Mouse (Mus musculus) granulocyte monocyte progenitor cell, adult 5-6 weeks (primary cell): ENCODE measurements around the gene Hist1h2ae. TPM values are rescaled to one million over a fixed set of nuclear protein-coding genes. Genes with fewer than 3 reads are reported as not detected.
"Not testable (repeated sequence)": the region's sequence is repeated elsewhere in the genome, so short reads cannot be mapped to it uniquely, and the experiment has no call there.

ENCODE experiments used
- ATAC-seq: replicated peaks from 2 replicates; pipeline ENCODE4 v1.8.0; 2016; ENCODE audit warnings: mild to moderate bottlenecking, moderate TSS enrichment, inconsistent platforms; ENCODE audit not compliant: poor library complexity, severe bottlenecking
- total RNA-seq, 2 experiments: library from RNA; stranded (forward) in 1 of 2; stranded (reverse) in 1 of 2; fragments of 200-712, 200-1000 nt in 1 of 2; fragments of >200 nt in 1 of 2; fragmentation: Nextera tagmentation in 1 of 2; gene quantifications; 2 replicates each; pipeline ENCODE4 v1.2.3; 2014 to 2017

The Hist1h2ae gene
- total RNA-seq, 2 experiments from 2014 or later = 5.5 to 405 TPM

GRCm38 (mm10) chr13:23542225-23542980 lies 28.6 kb downstream of the Hist1h2ae start:
- not testable (repeated sequence) for ATAC-seq

GRCm38 (mm10) chr13:23541497-23541896 lies 29.5 kb downstream of the Hist1h2ae start:
- no peak for ATAC-seq

DNA sequence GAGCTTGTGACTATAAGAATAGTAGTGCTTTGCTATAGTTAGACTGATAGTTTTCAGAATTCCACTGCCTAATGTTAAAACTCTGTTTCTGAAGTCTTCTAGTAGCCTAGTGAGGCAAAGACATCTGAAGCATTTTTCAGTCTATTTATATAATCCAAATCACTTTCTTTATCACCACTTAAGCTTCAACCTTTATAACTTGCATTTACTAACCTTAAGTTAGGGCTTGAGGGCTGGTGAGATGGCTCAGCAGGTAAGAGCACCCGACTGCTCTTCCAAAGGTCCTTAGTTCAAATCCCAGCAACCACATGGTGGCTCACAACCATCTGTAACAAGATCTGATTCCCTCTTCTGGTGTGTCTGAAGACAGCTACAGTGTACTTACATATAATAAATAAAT lies 31.2 kb downstream of the Hist1h2ae start:
- not testable (repeated sequence) for ATAC-seq

DNA sequence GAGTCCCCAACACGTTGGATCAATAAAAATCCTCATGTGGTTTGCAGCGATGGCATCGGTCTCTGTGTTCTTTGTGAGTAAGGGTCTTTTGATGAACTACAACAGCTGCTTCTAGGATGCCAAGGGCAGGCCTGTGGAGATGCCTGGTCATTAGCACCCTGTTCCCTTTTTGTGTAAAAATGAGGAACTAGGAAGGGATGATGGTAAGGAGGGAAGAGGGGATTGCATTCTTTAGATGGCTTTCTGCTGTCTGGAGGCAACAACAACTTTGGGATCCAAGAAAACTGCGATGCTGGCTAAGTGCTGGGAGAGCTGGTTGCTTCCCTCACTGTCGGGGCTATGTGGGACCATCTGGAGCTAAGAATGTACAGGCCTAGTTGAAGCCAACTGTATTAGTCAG lies 32.8 kb downstream of the Hist1h2ae start:
- peak; percentile 28 for ATAC-seq

GRCm38 (mm10) chr13:23537006-23537710 lies 33.9 kb downstream of the Hist1h2ae start:
- no peak for ATAC-seq

DNA sequence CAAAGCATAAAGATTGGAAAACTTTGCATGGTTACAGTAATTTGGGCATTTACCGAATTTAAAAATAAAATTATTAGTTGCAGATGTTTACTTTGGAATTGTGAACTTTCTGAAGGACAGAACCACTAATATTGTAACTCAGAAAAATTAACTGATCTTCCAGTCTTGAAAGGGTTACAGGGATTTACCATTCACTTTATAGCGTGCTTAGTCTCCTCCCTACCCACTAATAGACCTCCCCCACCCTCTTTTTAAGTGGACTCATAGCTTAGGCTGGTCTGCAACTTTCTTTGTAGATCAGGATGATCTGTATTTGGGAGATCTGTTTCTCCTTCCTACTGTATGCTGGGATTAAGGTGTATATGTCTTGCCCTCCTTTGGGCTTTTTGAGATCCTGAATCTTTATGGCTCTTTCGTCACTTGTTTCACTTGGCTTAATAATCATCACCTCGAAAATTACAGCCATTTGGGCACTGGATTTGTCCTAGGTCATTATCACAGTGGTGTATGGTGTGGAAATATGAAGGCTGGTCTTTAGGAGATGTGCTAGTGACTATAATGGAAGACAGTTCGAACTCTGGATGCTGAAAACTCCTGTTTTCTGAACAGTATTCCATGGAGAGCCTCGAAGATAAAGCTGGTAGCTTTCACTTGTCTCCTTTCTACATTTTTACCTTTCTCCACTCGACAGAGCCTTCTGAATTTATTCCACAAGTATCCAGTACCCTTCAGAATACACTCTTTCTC lies 34.8 kb downstream of the Hist1h2ae start:
- ATAC-seq = no peak

DNA sequence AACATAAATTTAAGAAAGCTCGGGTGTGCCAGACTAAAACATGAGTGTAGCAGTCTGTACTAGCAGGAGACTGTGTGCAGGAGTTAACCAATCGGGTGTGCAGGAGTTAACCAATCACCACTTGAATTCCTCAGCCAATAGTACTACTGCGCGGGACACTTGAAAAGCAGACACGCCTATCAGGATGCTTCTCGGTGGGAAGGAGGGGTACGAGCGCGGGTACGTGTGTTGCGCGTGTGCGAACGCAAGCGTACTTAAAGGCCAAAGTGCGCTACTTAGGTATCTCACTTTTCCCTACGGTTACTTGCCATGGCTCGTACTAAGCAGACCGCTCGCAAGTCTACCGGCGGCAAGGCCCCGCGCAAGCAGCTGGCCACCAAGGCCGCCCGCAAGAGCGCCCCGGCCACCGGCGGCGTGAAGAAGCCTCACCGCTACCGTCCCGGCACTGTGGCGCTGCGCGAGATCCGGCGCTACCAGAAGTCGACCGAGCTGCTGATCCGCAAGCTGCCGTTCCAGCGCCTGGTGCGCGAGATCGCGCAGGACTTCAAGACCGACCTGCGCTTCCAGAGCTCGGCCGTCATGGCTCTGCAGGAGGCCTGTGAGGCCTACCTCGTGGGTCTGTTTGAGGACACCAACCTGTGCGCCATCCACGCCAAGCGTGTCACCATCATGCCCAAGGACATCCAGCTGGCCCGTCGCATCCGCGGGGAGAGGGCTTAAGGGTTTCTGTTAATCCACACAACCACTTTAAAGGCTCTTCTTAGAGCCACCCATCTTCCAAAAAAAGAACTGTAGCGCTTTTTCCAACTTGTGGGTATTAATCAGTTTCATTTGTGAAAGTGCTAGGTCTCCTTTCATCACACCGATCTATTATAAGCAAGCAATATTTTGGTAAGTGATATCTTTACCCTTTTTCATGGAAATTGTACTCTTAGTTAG lies 35.6 kb downstream of the Hist1h2ae start, which contains the start of gene Hist1h3g:
Gene Hist1h3g (plus strand): TSS at position 286 of the 939 bp plus-strand sequence.
- peak; percentile 65 for ATAC-seq

GRCm38 (mm10) chr13:23534368-23535131 lies 36.5 kb downstream of the Hist1h2ae start:
- ATAC-seq = peak; percentile 7; the same call in 1 of the 2 replicates

- peak; percentile 28 for ATAC-seq
Measured at GRCm38 (mm10) chr13:23533560-23534367, 37.3 kb downstream of the Hist1h2ae start, which contains the start of gene Hist1h2af. Gene Hist1h2af, plus strand, starts transcription at chr13:23533906.

GRCm38 (mm10) chr13:23532262-23533075 lies 38.6 kb downstream of the Hist1h2ae start:
- no peak for ATAC-seq

GRCm38 (mm10) chr13:23530901-23531875 lies 39.8 kb downstream of the Hist1h2ae start, which contains the start of gene Hist1h4h:
Gene Hist1h4h, plus strand, starts transcription at chr13:23531050.
- ATAC-seq = peak; percentile 62

DNA sequence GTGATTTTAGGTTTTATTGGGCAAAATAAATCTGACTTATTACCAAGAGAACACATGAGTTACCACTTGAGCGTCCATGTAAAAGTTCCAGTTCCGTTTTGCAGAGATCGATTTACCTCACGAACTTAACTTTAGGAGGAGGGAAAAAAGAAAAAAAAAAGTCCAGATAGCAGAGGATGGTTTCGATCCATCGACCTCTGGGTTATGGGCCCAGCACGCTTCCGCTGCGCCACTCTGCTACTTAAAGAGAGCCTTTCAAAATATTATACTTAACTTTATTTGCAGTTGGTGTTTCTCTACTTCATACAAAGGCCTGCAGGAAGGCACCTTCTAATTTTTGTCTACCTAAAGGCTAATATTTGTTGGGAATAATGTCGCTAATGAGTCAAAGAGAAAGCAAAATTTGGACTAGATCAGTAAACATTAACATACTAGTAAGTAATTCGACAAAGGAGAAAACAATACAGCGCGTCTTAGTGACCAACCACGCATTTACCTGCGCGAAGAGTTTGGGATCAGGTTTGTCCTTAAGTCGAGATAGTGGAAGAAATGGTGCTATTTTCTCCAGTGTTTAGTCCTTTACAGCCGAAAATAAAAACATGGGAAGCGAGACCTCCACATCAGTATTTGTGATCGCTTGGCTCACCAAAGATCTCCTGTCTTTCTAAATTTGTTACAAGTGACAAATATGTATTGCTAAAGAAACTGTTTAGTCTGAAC lies 40.7 kb downstream of the Hist1h2ae start:
- no peak for ATAC-seq

DNA sequence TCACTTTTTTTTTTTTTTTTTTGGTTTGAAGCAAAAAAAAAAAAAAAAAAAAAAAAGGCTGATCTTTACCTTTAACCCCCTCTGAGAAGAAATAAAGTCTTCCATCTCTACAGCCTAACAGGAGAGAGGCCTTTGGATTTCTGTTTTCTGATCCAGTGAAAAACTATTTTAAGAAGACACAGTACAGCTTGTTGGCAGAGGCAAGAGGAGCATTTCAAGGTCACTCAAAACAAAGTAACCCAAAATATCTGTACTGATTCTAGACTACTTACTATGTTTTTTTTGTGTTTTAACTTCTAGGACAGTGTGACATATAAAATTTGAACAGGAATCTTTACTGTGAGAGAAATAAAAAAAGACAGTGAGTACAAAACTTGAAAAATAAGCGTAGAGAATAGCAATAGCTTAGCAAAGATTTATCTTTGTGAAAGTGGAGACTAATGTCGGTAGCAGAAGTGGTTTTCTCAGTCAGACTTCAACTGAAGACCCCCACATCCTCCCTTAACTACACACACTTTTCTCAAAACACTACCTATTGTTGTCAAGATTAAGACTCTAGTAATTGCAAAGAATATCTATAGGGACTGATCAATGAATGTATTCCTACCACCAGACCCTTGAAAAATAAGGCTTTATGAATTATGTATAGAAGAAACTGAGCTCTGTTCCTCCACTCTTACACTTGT lies 41.4 kb downstream of the Hist1h2ae start:
- no peak for ATAC-seq

DNA sequence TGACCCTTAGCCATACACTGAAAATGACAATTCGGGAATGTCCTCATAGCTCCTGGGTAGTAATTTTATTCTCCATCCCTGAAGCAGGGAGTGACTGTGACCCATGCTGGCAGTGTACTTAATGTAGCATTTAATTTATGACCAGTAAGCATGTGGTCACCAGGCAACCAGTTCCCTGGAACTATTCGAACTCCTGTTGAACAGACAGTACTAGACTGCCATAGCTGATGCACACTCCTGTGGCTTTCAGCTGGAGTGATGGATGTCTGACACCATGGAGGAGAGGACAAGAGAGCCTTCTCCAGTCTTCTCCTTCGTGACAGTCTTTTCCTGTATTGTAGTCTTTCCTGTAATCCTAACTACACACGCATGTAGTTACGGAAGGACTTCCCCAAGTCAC lies 42.0 kb downstream of the Hist1h2ae start:
- ATAC-seq = no peak

- ATAC-seq = peak; percentile 35
Measured at GRCm38 (mm10) chr13:23526312-23526711, 44.7 kb downstream of the Hist1h2ae start.
